Mouse (Mus musculus) forebrain, postnatal 0 days (tissue): ENCODE measurements around the gene Fggy. TPM values are rescaled to one million over a fixed set of nuclear protein-coding genes. Genes with fewer than 3 reads are reported as not detected.

ENCODE experiments used
- ATAC-seq: fragments of 200-750 bp; cut with Nextera tagmentation; 2 replicates; pipeline ENCODE4 v1.8.0; 2017; ENCODE audit warnings: mild to moderate bottlenecking, moderate library complexity
- DNase-seq: peaks from one replicate; pipeline ENCODE4 v3.0.0-alpha.2; 2015
- H3K27ac ChIP-seq: fragments of 300-500 bp; sonication (generic); 2 replicates; pipeline ENCODE4 v1.5.1; 2014; ENCODE audit warnings: low read depth, mild to moderate bottlenecking, antibody characterized with exemption, low read length, moderate library complexity, mixed read lengths
- H3K27me3 ChIP-seq: fragments of 300-500 bp; sonication (generic); 2 replicates; pipeline ENCODE4 v1.6.1; 2014; ENCODE audit warnings: mild to moderate bottlenecking, low read length, mixed read lengths; ENCODE audit not compliant: insufficient read depth
- H3K36me3 ChIP-seq: fragments of 300-500 bp; sonication (generic); 2 replicates; pipeline ENCODE4 v1.6.1; 2014; ENCODE audit warnings: mild to moderate bottlenecking, moderate library complexity; ENCODE audit not compliant: insufficient read depth
- H3K4me1 ChIP-seq: fragments of 300-500 bp; sonication (generic); 2 replicates; pipeline ENCODE4 v1.6.1; 2014; ENCODE audit warnings: antibody characterized with exemption; ENCODE audit not compliant: insufficient read depth
- H3K4me2 ChIP-seq: fragments of 300-500 bp; sonication (generic); 2 replicates; pipeline ENCODE4 v1.6.1; 2014; ENCODE audit warnings: low read depth, mild to moderate bottlenecking, moderate library complexity
- H3K4me3 ChIP-seq: fragments of 300-500 bp; sonication (generic); 2 replicates; pipeline ENCODE4 v1.5.1; 2014; ENCODE audit warnings: low read depth, low read length, mixed read lengths
- H3K9ac ChIP-seq: fragments of 300-500 bp; sonication (generic); 2 replicates; pipeline ENCODE4 v1.6.1; 2014; ENCODE audit warnings: mild to moderate bottlenecking
- H3K9me3 ChIP-seq: fragments of 300-500 bp; sonication (generic); 2 replicates; pipeline ENCODE4 v1.6.1; 2016; ENCODE audit warnings: low read length
- CTCF ChIP-seq: sonication (generic); IDR thresholded peaks from 2 replicates; pipeline ENCODE4 v1.5.1; 2016; ENCODE audit warnings: antibody characterized with exemption, control low read depth, low read depth
- WGBS: fragments of 180-500 bp; shearing (Covaris S2); extraction: QIAGEN DNeasy Blood & Tissue Kit; methylation state at CpG from one replicate; pipeline ENCODE4 v1.1.7; 2014; 5-methylcytosine and 5-hydroxymethylcytosine counted together
- polyA plus RNA-seq: library from polyadenylated mRNA; unstranded; fragments of >200 nt; fragmentation: Nextera tagmentation; extraction: Ambion mirVana; gene quantifications from 2 replicates; pipeline ENCODE4 v1.2.1, GENCODE M21; 2015
- total RNA-seq: library from RNA; depleted of rRNA; stranded (reverse); fragments of >200 nt; gene quantifications from 2 replicates; pipeline ENCODE4 v1.2.3, GENCODE M21; 2014

Gene Fggy
- total and polyA plus RNA-seq, 2 experiments from 2014 or later = 4.8 to 4.9 TPM

DNA sequence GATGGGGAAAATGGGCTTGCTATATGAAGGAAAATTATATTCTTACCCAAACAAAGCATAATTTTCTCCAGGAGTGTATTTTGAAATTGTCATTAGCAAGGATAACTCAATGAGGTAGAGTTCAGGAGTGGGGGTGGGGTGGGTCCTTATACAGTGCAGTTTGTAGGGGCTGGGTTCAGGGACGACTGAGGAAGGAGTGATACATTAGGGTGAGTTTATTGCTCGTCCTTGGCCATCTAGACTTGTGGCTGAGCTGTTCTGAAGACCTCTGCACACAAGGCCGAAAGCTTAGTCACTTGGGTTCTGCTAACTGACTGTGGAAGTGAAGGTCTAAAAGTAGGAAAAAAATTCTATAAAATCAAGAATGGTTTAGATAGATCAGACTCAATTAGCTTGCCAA lies 14.3 kb downstream of the Fggy start:
- WGBS = 82% methylated on average over 3 of the region's 3 CpGs
- no peaks in the 10 kb centered on the region for H3K4me1 ChIP-seq
- TF ChIP-seq CTCF = no peak
- no peak overlapping the region for H3K4me2 ChIP-seq
- ATAC-seq (no peak), DNase-seq (no peak)
- no peak overlapping the region for H3K27ac ChIP-seq
- no peak overlapping the region for H3K4me3 ChIP-seq
- H3K27me3 ChIP-seq = no peaks in the 10 kb centered on the region
- H3K9ac ChIP-seq = no peak overlapping the region
- no peaks in the 10 kb centered on the region for H3K9me3 ChIP-seq
- no peaks in the 10 kb centered on the region for H3K36me3 ChIP-seq

GRCm38 (mm10) chr4:95573704-95574103 lies 16.4 kb downstream of the Fggy start:
- DNase-seq = no peak
- H3K9ac ChIP-seq = no peak overlapping the region
- H3K4me2 ChIP-seq = no peak overlapping the region
- H3K27me3 ChIP-seq = no peaks in the 10 kb centered on the region
- TF ChIP-seq CTCF = no peak
- H3K27ac ChIP-seq = no peak overlapping the region
- no peaks in the 10 kb centered on the region for H3K9me3 ChIP-seq
- ATAC-seq = no peak
- no peaks in the 10 kb centered on the region for H3K4me1 ChIP-seq
- H3K36me3 ChIP-seq = no peaks in the 10 kb centered on the region
- no peak overlapping the region for H3K4me3 ChIP-seq

DNA sequence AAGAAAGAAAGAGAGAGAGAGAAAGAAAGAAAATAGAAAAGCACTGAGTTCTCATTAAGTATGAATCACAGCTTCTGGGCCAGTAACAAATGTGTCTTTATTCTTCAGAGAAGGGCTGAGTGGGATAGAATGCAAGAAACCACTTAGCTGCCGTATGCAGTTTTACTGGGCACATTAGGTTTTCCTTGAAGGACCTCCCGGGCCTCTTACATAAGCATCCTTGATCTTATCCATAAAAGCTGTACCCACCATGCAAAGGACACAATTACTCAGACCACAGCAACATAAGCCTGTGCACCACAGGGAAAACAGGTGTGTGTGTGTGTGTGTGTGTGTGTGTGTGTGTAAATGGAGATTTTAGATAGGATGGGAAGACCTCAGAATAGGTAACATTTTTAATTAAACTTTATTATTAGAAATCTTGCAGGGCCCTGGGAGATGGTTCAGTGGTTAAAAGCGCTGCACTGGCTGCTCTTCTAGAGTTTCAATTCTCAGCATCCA lies 18.2 kb downstream of the Fggy start:
- H3K4me3 ChIP-seq = no peak overlapping the region
- TF ChIP-seq CTCF = no peak
- no peaks in the 10 kb centered on the region for H3K4me1 ChIP-seq
- no peaks in the 10 kb centered on the region for H3K27me3 ChIP-seq
- no peaks in the 10 kb centered on the region for H3K9me3 ChIP-seq
- WGBS = 43% methylated on average over 3 of the region's 3 CpGs
- H3K9ac ChIP-seq = no peak overlapping the region
- H3K27ac ChIP-seq = no peak overlapping the region
- ATAC-seq = no peak
- DNase-seq = no peak
- H3K36me3 ChIP-seq = no peaks in the 10 kb centered on the region
- no peak overlapping the region for H3K4me2 ChIP-seq

- Histone ChIP-seq H3K4me2 (no peak overlapping the region), H3K9me3 (no peaks in the 10 kb centered on the region), H3K27me3 (no peaks in the 10 kb centered on the region), H3K4me1 (no peaks in the 10 kb centered on the region), H3K27ac (no peak overlapping the region), H3K36me3 (no peaks in the 10 kb centered on the region), H3K4me3 (no peak overlapping the region), H3K9ac (no peak overlapping the region)
- 92% methylated on average over 5 of the region's 5 CpGs for WGBS
- no peak for TF ChIP-seq CTCF
- ATAC-seq (no peak), DNase-seq (no peak)
These were observed 21.9 kb downstream of the Fggy start for GRCm38 (mm10) chr4:95579183-95579582.

DNA sequence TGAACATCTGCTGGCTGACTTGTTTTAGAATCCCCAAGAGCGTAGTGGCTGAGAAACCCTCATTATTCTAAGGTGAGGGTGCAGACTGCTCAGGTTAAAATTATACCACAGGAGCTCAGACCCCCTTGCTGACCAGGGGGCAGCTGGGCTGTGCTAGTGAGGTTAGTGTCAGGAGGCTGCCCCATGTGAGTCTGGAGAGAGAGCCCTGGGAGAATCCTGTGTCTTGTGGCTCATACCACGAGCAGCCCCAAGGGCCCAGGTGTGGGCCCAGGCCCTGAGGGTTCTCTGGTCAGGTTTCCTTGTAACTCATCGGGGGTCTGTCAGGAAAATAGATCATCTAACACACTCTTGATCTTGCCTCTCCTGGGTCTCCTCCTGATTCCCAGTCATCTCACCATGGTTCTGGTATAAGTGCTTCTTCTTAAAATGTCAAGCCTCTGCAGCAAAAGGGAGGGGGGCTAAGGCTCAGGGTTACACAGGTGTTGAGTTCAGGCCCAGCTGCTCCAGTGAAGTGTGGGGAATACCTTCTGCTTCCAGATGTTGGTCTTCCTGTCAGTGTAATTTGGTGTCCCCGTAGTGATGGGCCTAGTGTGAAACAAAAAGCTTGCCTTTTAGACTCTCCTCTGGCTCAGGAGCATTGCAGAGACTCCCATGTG lies 26.9 kb downstream of the Fggy start:
- H3K9me3 ChIP-seq = no peaks in the 10 kb centered on the region
- DNase-seq (no peak), ATAC-seq (no peak)
- H3K9ac ChIP-seq = no peak overlapping the region
- H3K4me2 ChIP-seq = no peak overlapping the region
- TF ChIP-seq CTCF = no peak
- no peaks in the 10 kb centered on the region for H3K36me3 ChIP-seq
- WGBS = 84% methylated on average over 4 of the region's 4 CpGs
- H3K4me1 ChIP-seq = no peaks in the 10 kb centered on the region
- H3K27ac ChIP-seq = no peak overlapping the region
- no peak overlapping the region for H3K4me3 ChIP-seq
- no peaks in the 10 kb centered on the region for H3K27me3 ChIP-seq

- no peak for ATAC-seq
- H3K4me1 ChIP-seq = no peaks in the 10 kb centered on the region
- no peaks in the 10 kb centered on the region for H3K36me3 ChIP-seq
- H3K9me3 ChIP-seq = no peaks in the 10 kb centered on the region
- no peaks in the 10 kb centered on the region for H3K27me3 ChIP-seq
- no peak overlapping the region for H3K4me3 ChIP-seq
- no peak overlapping the region for H3K4me2 ChIP-seq
- no peak for DNase-seq
- no peak overlapping the region for H3K27ac ChIP-seq
- no peak overlapping the region for H3K9ac ChIP-seq
- 80% methylated on average over 4 of the region's 4 CpGs for WGBS
- TF ChIP-seq CTCF = no peak
These were observed 29.1 kb downstream of the Fggy start for GRCm38 (mm10) chr4:95586274-95587001.

- 87% methylated on average over 2 of the region's 2 CpGs for WGBS
- H3K9me3 ChIP-seq = no peaks in the 10 kb centered on the region
- TF ChIP-seq CTCF = no peak
These were observed 31.5 kb downstream of the Fggy start for GRCm38 (mm10) chr4:95588722-95589283.

More at GRCm38 (mm10) chr4:95588722-95589283, 31.5 kb downstream of the Fggy start:
- H3K27ac ChIP-seq = no peak overlapping the region
- no peak for DNase-seq
- ATAC-seq = no peak
- H3K36me3 ChIP-seq = no peaks in the 10 kb centered on the region
- no peak overlapping the region for H3K4me2 ChIP-seq
- no peak overlapping the region for H3K4me3 ChIP-seq
- H3K9ac ChIP-seq = no peak overlapping the region
- H3K27me3 ChIP-seq = no peaks in the 10 kb centered on the region
- no peaks in the 10 kb centered on the region for H3K4me1 ChIP-seq
